Mouse (Mus musculus) naive thymus-derived CD4-positive, alpha-beta T cell, adult 5 months (primary cell): ENCODE measurements around the gene Sart3. TPM values are rescaled to one million over a fixed set of nuclear protein-coding genes. Genes with fewer than 3 reads are reported as not detected.

Experiments used
- polyA plus RNA-seq: library from polyadenylated mRNA; unstranded; fragments of 100-300 nt; shearing (Covaris generic); gene quantifications from one replicate; pipeline ENCODE4 v1.2.1, GENCODE M21; 2017

Gene Sart3
- polyA plus RNA-seq = 91.9 TPM

DNA sequence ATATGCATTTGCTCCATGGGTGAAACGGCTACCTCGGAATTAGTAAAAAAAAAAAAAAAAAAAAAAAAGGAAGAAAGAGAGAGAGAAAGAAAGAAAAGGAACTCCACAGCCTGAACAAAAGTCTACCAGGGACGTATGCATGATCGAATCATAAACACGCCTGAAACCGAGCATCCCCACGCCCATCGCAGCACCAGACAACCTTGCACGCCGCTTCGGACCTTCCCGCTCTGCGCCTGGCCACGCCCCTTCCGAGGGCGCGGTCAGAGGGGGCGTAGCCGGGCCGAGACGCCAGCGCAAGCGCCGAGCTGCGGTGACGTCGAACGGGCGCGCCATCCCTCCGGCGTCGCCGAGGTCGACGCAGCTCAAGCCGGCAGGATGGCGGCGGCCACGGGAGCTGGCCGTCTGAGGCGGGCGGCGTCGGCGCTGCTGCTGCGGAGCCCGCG lies at the start of gene Sart3, which contains the start of gene Iscu:
Sart3 (minus strand) TSS at position 61 of the 446 bp plus-strand sequence.
Iscu (plus strand) TSS at position 299 of the 446 bp plus-strand sequence.

DNA sequence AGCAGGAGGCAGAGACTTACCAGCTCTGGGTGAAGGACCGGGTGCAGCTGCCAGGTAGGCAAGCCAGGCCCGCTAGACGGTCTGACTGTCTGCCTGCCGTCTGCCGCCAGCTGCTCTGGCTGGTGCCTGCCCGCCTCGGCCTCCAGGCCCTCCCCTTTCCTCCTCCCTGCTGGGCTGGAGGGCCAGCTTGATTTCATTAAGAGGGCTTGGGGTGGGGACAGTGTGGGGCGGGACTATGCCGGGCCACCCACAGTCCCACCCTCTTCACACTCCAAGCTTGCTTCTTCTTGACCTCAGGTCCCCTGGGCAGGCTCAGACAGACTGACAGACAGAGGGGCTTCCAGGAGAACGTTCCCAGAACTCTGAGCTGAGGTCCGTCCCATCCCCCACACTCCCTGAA lies 28.0 kb upstream of the Sart3 start, which contains the start of gene Tmem119:
Tmem119 (minus strand) TSS at position 237 of the 400 bp plus-strand sequence.

DNA sequence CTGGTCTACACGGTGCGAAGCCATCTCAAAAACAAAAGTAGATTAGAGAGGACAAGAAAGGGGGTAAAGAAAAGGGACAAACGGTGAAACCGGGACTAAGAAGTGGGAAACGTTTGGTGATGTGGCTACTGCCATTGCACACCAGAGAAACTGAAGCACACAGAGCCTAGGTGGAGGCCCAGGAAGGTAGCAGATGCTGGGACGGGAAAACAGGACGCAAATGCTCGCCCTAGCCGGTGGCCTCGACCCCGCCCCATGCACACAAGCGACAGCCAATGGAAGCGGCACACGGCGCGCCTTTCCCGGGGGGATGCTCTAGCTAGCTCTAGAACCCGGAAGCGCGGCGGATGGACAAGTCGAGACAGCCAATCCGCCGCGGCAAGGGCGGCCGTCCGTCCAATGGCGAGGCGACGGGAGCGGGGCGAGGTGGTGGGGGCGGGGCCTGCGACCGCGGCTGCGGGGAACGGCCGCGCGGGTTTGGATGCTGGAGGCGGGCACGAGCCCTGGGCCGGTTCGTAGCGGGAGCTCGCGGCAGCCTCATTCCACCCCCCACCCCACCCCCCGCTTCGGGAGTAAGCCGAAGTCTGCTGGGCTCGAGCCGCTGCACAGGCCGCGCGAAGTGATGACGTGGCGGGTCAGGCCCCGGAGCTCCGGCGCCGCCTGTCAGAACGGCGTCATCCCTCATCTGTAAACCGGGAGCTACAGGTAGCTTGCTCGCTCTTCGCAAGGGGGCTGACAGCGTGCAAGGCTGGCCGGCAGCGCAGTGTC lies 36.8 kb downstream of the Sart3 start, which contains the start of gene Ficd:
Ficd (plus strand) TSS at position 459 of the 768 bp plus-strand sequence.

GRCm38 (mm10) chr5:113724446-113724845 lies 47.9 kb downstream of the Sart3 start, which contains the start of gene 1700069L16Rik:
1700069L16Rik (minus strand) TSS chr5:113724772.

Other genes starting within 250 kb of the Sart3 start
- not detected for gene Cmklr1, start 122.1 kb downstream of the Sart3 start, polyA plus RNA-seq
- gene 1700069L16Rik, start 47.7 kb downstream of the Sart3 start, polyA plus RNA-seq = not detected
- 4.3 TPM for gene Ficd, start 36.7 kb downstream of the Sart3 start, polyA plus RNA-seq
- gene Iscu, start 238 bp upstream of the Sart3 start, polyA plus RNA-seq = 105 TPM
- not detected for gene Tmem119, start 28.0 kb upstream of the Sart3 start, polyA plus RNA-seq
- 1,013 TPM for gene Selplg, start 60.1 kb upstream of the Sart3 start, polyA plus RNA-seq
- 101 TPM for gene Coro1c, start 136.2 kb upstream of the Sart3 start, polyA plus RNA-seq
- gene Ssh1, start 221.4 kb upstream of the Sart3 start, polyA plus RNA-seq = 20.5 TPM
- not detected for gene Dao, start 231.2 kb upstream of the Sart3 start, polyA plus RNA-seq